Mouse (Mus musculus) midbrain, postnatal 0 days (tissue): ENCODE data around the gene Gm11985. TPM values are rescaled to one million over a fixed set of nuclear protein-coding genes. Genes with fewer than 3 reads are reported as not detected.

Source experiments
- ATAC-seq: fragments of 200-750 bp; cut with Nextera tagmentation; 2 replicates; pipeline ENCODE4 v1.8.0; 2017; ENCODE audit warnings: moderate number of reproducible peaks, mild to moderate bottlenecking, moderate TSS enrichment, moderate library complexity; ENCODE audit not compliant: low FRiP score
- DNase-seq: peaks from one replicate; pipeline ENCODE4 v3.0.0-alpha.2; 2015; ENCODE audit warnings: low spot score
- H3K27ac ChIP-seq: fragments of 300-500 bp; sonication (generic); 2 replicates; pipeline ENCODE4 v1.5.1; 2014; ENCODE audit warnings: low read depth, mild to moderate bottlenecking, low read length, mixed read lengths
- H3K27me3 ChIP-seq: fragments of 300-500 bp; sonication (generic); 2 replicates; pipeline ENCODE4 v1.6.1; 2014; ENCODE audit warnings: low read length, control low read depth, mixed read lengths; ENCODE audit not compliant: insufficient read depth
- H3K36me3 ChIP-seq: fragments of 300-500 bp; sonication (generic); 2 replicates; pipeline ENCODE4 v1.6.1; 2014; ENCODE audit warnings: low read length, control low read depth, mixed read lengths; ENCODE audit not compliant: insufficient read depth
- H3K4me1 ChIP-seq: fragments of 300-500 bp; sonication (generic); 2 replicates; pipeline ENCODE4 v1.6.1; 2014; ENCODE audit warnings: mild to moderate bottlenecking, control low read depth, antibody characterized with exemption, low read length, mixed read lengths; ENCODE audit not compliant: insufficient read depth
- H3K4me2 ChIP-seq: fragments of 300-500 bp; sonication (generic); 2 replicates; pipeline ENCODE4 v1.6.1; 2014; ENCODE audit warnings: low read depth, mild to moderate bottlenecking, low read length, mixed read lengths; ENCODE audit not compliant: poor library complexity, severe bottlenecking
- H3K4me3 ChIP-seq: fragments of 300-500 bp; sonication (generic); 2 replicates; pipeline ENCODE4 v1.5.1; 2014; ENCODE audit warnings: low read depth, mild to moderate bottlenecking, low read length, moderate library complexity
- H3K9ac ChIP-seq: fragments of 300-500 bp; sonication (generic); replicated peaks from 2 replicates; pipeline ENCODE4 v1.6.1; 2014; ENCODE audit warnings: mild to moderate bottlenecking, low read length, moderate library complexity, mixed read lengths; ENCODE audit not compliant: poor library complexity, severe bottlenecking
- H3K9me3 ChIP-seq: fragments of 300-500 bp; sonication (generic); 2 replicates; pipeline ENCODE4 v1.6.1; 2016; ENCODE audit warnings: low read length, control low read depth
- CTCF ChIP-seq: IDR thresholded peaks from 2 replicates; pipeline ENCODE4 v1.5.1; 2016; ENCODE audit warnings: antibody characterized with exemption, mild to moderate bottlenecking
- WGBS: fragments of 180-500 bp; shearing (Covaris S2); extraction: QIAGEN DNeasy Blood & Tissue Kit; methylation state at CpG from one replicate; pipeline ENCODE4 v1.1.7; 2014; 5-methylcytosine and 5-hydroxymethylcytosine counted together
- polyA plus RNA-seq: library from polyadenylated mRNA; unstranded; fragments of >200 nt; fragmentation: Nextera tagmentation; extraction: Ambion mirVana; gene quantifications from 2 replicates; pipeline ENCODE4 v1.2.1, GENCODE M21; 2015
- total RNA-seq: library from RNA; depleted of rRNA; stranded (reverse); fragments of >200 nt; gene quantifications from 2 replicates; pipeline ENCODE4 v1.2.3, GENCODE M21; 2014

The Gm11985 gene
- total and polyA plus RNA-seq, 2 experiments from 2014 or later, result not detected

- no peak for TF ChIP-seq CTCF
- no peaks in the 10 kb centered on the region for H3K27me3 ChIP-seq
- DNase-seq (no peak), ATAC-seq (no peak)
- H3K4me3 ChIP-seq, result no peak overlapping the region
- H3K4me1 ChIP-seq, result no peaks in the 10 kb centered on the region
- H3K4me2 ChIP-seq, result no peak overlapping the region
- WGBS, result 91% methylated on average over 2 of the region's 2 CpGs
- no peaks in the 10 kb centered on the region for H3K36me3 ChIP-seq
- H3K9me3 ChIP-seq, result no peaks in the 10 kb centered on the region
- H3K27ac ChIP-seq, result no peak overlapping the region
- H3K9ac ChIP-seq, result no peak overlapping the region
Measured at GRCm38 (mm10) chr11:7179276-7179675, 9.1 kb downstream of the Gm11985 start.

DNA sequence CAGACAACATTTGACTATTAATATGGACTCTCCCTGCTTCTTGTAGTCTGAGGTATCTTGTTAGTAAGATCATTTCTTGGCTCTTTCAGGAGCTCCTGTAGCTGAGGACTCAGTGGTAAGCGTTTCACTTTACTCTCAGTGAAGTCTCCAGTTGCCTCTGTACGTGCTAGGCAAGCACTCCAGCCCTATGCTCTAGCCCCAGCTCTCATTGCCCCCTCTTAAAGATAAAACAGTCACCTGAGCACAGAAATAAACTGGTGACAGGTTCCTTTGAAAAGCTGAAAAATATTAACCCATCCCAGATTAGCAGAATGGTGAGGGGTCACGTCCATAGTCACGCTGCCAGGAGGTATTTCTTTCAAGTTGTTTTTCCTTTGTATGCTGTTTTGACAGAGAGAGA is 9.6 kb downstream of the Gm11985 start:
- no peak for TF ChIP-seq CTCF

DNA sequence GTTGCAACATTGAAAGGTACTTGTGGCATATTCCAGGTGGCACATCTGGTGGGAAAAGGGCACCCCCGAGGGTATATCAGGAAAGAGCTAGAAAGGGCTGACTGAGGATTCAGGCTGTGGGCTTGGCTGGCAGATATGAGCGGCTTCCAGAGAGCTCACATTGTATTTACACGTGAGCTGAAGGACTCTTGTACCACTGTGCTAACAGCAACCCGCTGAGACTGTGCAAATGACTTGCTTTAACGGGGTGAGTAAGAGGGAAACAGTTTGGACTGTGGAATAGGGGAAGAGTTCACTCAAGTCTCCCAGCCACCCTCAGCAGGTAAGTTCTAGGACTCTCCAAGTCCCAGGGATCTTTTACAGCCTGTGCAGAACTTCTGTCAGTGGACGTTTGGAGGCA is 14.7 kb downstream of the Gm11985 start:
- Histone ChIP-seq H3K4me1 (no peaks in the 10 kb centered on the region), H3K4me2 (no peak overlapping the region), H3K4me3 (no peak overlapping the region), H3K36me3 (peaks cover 18% of the 10 kb centered on the region), H3K9ac (no peak overlapping the region), H3K9me3 (no peaks in the 10 kb centered on the region), H3K27ac (no peak overlapping the region), H3K27me3 (no peaks in the 10 kb centered on the region)
- 89% methylated on average over 6 of the region's 6 CpGs for WGBS
- DNase-seq (no peak), ATAC-seq (no peak)
- no peak for TF ChIP-seq CTCF

More for the DNA sequence above, 9.6 kb downstream of the Gm11985 start:
- H3K9me3 ChIP-seq, result no peaks in the 10 kb centered on the region
- H3K4me1 ChIP-seq, result no peaks in the 10 kb centered on the region
- no peak overlapping the region for H3K9ac ChIP-seq
- ATAC-seq, result no peak
- DNase-seq, result no peak
- H3K27me3 ChIP-seq, result no peaks in the 10 kb centered on the region
- WGBS, result 62% methylated on average over 4 of the region's 4 CpGs
- no peak overlapping the region for H3K4me2 ChIP-seq
- no peak overlapping the region for H3K4me3 ChIP-seq
- H3K27ac ChIP-seq, result no peak overlapping the region
- H3K36me3 ChIP-seq, result no peaks in the 10 kb centered on the region

- Histone ChIP-seq H3K9me3 (no peaks in the 10 kb centered on the region), H3K36me3 (peaks cover 39% of the 10 kb centered on the region), H3K27ac (no peak overlapping the region), H3K4me2 (no peak overlapping the region), H3K4me1 (no peaks in the 10 kb centered on the region), H3K27me3 (no peaks in the 10 kb centered on the region), H3K4me3 (no peak overlapping the region), H3K9ac (no peak overlapping the region)
- WGBS, result 100% methylated on average over 1 of the region's 1 CpGs
- no peak for DNase-seq
- TF ChIP-seq CTCF, result no peak
- ATAC-seq, result no peak
Measured at GRCm38 (mm10) chr11:7169645-7170044, 18.7 kb downstream of the Gm11985 start.

- no peak for TF ChIP-seq CTCF
- no peak overlapping the region for H3K27ac ChIP-seq
- no peak for DNase-seq
Measured at GRCm38 (mm10) chr11:7164416-7164815, 24.0 kb downstream of the Gm11985 start.

GRCm38 (mm10) chr11:7161502-7162174 is 26.7 kb downstream of the Gm11985 start:
- Histone ChIP-seq H3K9ac (no peak overlapping the region), H3K9me3 (no peaks in the 10 kb centered on the region), H3K4me1 (no peaks in the 10 kb centered on the region; the same call in 1 of the 2 replicates), H3K4me2 (no peak overlapping the region), H3K27ac (no peak overlapping the region), H3K36me3 (peaks cover 21% of the 10 kb centered on the region), H3K27me3 (no peaks in the 10 kb centered on the region), H3K4me3 (no peak overlapping the region)
- 0 out of 2 replicates have a peak, but pooled peaks have one; percentile 29 for ATAC-seq
- peak; percentile 92 for TF ChIP-seq CTCF
- peak; percentile 70 for DNase-seq
- WGBS, result 77% methylated on average over 8 of the region's 8 CpGs

More at GRCm38 (mm10) chr11:7164416-7164815, 24.0 kb downstream of the Gm11985 start:
- Histone ChIP-seq H3K27me3 (no peaks in the 10 kb centered on the region), H3K4me3 (no peak overlapping the region), H3K9me3 (no peaks in the 10 kb centered on the region), H3K4me1 (no peaks in the 10 kb centered on the region; the same call in 1 of the 2 replicates), H3K36me3 (peaks cover 28% of the 10 kb centered on the region), H3K4me2 (no peak overlapping the region), H3K9ac (no peak overlapping the region)
- no peak for ATAC-seq
- WGBS, result 40% methylated on average over 4 of the region's 4 CpGs
